Mouse (Mus musculus): Measurements from ENCODE around the gene Btg3.
"Not testable (repeated sequence)": the region's sequence is repeated elsewhere in the genome, so short reads cannot be mapped to it uniquely, and the experiment has no call there.

The Btg3 gene

GRCm38 (mm10) chr16:78376745-78377570 lies at the start of gene Btg3:
Gene Btg3, minus strand, starts transcription at chr16:78377192.
- peak; percentile 87 for DNase-seq (ENCODE audit: low read depth, low spot score)

GRCm38 (mm10) chr16:78417733-78418132 lies 40.7 kb upstream of the Btg3 start:
- DNase-seq (ENCODE audit: low read depth, low spot score): no peak

- no peak for DNase-seq (ENCODE audit: low read depth, low spot score)
Observed at GRCm38 (mm10) chr16:78416500-78416899, 39.5 kb upstream of the Btg3 start.

GRCm38 (mm10) chr16:78409991-78410390 lies 33.0 kb upstream of the Btg3 start:
- no peak for DNase-seq (ENCODE audit: low read depth, low spot score)

GRCm38 (mm10) chr16:78407855-78408254 lies 30.9 kb upstream of the Btg3 start:
- no peak for DNase-seq (ENCODE audit: low read depth, low spot score)

GRCm38 (mm10) chr16:78406657-78407056 lies 29.7 kb upstream of the Btg3 start:
- no peak for DNase-seq (ENCODE audit: low read depth, low spot score)

- no peak for DNase-seq (ENCODE audit: low read depth, low spot score)
Observed at GRCm38 (mm10) chr16:78402316-78402715, 25.3 kb upstream of the Btg3 start.

- DNase-seq (ENCODE audit: low read depth, low spot score): no peak
Observed at GRCm38 (mm10) chr16:78399423-78399822, 22.4 kb upstream of the Btg3 start.

- no peak for DNase-seq (ENCODE audit: low read depth, low spot score)
Observed at GRCm38 (mm10) chr16:78398734-78399133, 21.7 kb upstream of the Btg3 start.

- no peak for DNase-seq (ENCODE audit: low read depth, low spot score)
Observed at GRCm38 (mm10) chr16:78391354-78391753, 14.4 kb upstream of the Btg3 start.

GRCm38 (mm10) chr16:78389986-78390385 lies 13.0 kb upstream of the Btg3 start:
- DNase-seq (ENCODE audit: low read depth, low spot score): no peak

GRCm38 (mm10) chr16:78389122-78389521 lies 12.1 kb upstream of the Btg3 start:
- no peak for DNase-seq (ENCODE audit: low read depth, low spot score)

- no peak for DNase-seq (ENCODE audit: low read depth, low spot score)
Observed at GRCm38 (mm10) chr16:78378493-78378892, 1.5 kb upstream of the Btg3 start.

- peak; percentile 60 for DNase-seq (ENCODE audit: low read depth, low spot score)
Observed at GRCm38 (mm10) chr16:78375821-78376691, 936 bp downstream of the Btg3 start.

GRCm38 (mm10) chr16:78375222-78375621 lies 1.8 kb downstream of the Btg3 start:
- peak; percentile 9 for DNase-seq (ENCODE audit: low read depth, low spot score)

- no peak for DNase-seq (ENCODE audit: low read depth, low spot score)
Observed at GRCm38 (mm10) chr16:78373743-78374142, 3.2 kb downstream of the Btg3 start.

GRCm38 (mm10) chr16:78372786-78373185 lies 4.2 kb downstream of the Btg3 start:
- no peak for DNase-seq (ENCODE audit: low read depth, low spot score)

GRCm38 (mm10) chr16:78371491-78372046 lies 5.4 kb downstream of the Btg3 start:
- DNase-seq (ENCODE audit: low read depth, low spot score): no peak

GRCm38 (mm10) chr16:78364554-78364953 lies 12.4 kb downstream of the Btg3 start:
- not testable (repeated sequence) for DNase-seq (ENCODE audit: low read depth, low spot score)

GRCm38 (mm10) chr16:78361466-78361865 lies 15.5 kb downstream of the Btg3 start:
- no peak for DNase-seq (ENCODE audit: low read depth, low spot score)

GRCm38 (mm10) chr16:78357757-78358156 lies 19.2 kb downstream of the Btg3 start:
- no peak for DNase-seq (ENCODE audit: low read depth, low spot score)

GRCm38 (mm10) chr16:78347328-78347926 lies 29.6 kb downstream of the Btg3 start:
- DNase-seq (ENCODE audit: low read depth, low spot score): no peak
